Mouse (Mus musculus) hindbrain, embryonic 11.5 days (tissue): ENCODE measurements around the gene Lage3. TPM values are rescaled to one million over a fixed set of nuclear protein-coding genes. Genes with fewer than 3 reads are reported as not detected.

Experiments
- ATAC-seq: fragments of 200-750 bp; cut with Nextera tagmentation; 2 replicates; pipeline ENCODE4 v1.8.0; 2017; ENCODE audit warnings: mild to moderate bottlenecking, moderate TSS enrichment, moderate library complexity; ENCODE audit not compliant: low FRiP score
- DNase-seq: peaks from one replicate; pipeline ENCODE4 v3.0.0-alpha.2; 2015; ENCODE audit warnings: low spot score
- H3K27ac ChIP-seq: fragments of 300-500 bp; sonication (generic); 2 replicates; pipeline ENCODE4 v1.5.1; 2014; ENCODE audit warnings: mild to moderate bottlenecking, low read depth, low read length
- H3K27me3 ChIP-seq: fragments of 300-500 bp; sonication (generic); 2 replicates; pipeline ENCODE4 v1.6.1; 2014; ENCODE audit warnings: mild to moderate bottlenecking, low read length, moderate library complexity, mixed read lengths; ENCODE audit not compliant: control insufficient read depth, insufficient read depth
- H3K36me3 ChIP-seq: fragments of 300-500 bp; sonication (generic); 2 replicates; pipeline ENCODE4 v1.6.1; 2014; ENCODE audit warnings: mild to moderate bottlenecking, low read length, moderate library complexity, mixed read lengths; ENCODE audit not compliant: control insufficient read depth, insufficient read depth
- H3K4me1 ChIP-seq: fragments of 300-500 bp; sonication (generic); replicated peaks from 2 replicates; pipeline ENCODE4 v1.6.1; 2014; ENCODE audit warnings: low read length, mixed read lengths; ENCODE audit not compliant: control insufficient read depth, insufficient read depth
- H3K4me2 ChIP-seq: fragments of 300-500 bp; sonication (generic); replicated peaks from 2 replicates; pipeline ENCODE4 v1.6.1; 2014; ENCODE audit warnings: mild to moderate bottlenecking, low read depth, low read length
- H3K4me3 ChIP-seq: fragments of 300-500 bp; sonication (generic); 2 replicates; pipeline ENCODE4 v1.5.1; 2014; ENCODE audit warnings: low read depth, low read length
- H3K9ac ChIP-seq: fragments of 300-500 bp; sonication (generic); 2 replicates; pipeline ENCODE4 v1.6.1; 2014; ENCODE audit warnings: low read depth, low read length
- H3K9me3 ChIP-seq: fragments of 300-500 bp; sonication (generic); 2 replicates; pipeline ENCODE4 v1.6.1; 2016; ENCODE audit warnings: low read length; ENCODE audit not compliant: control insufficient read depth
- WGBS: fragments of 180-500 bp; shearing (Covaris S2); extraction: QIAGEN DNeasy Blood & Tissue Kit; methylation state at CpG from one replicate; pipeline ENCODE4 v1.1.7; 2014; 5-methylcytosine and 5-hydroxymethylcytosine counted together
- polyA plus RNA-seq: library from polyadenylated mRNA; unstranded; fragments of >200 nt; fragmentation: Nextera tagmentation; extraction: Ambion mirVana; gene quantifications from 2 replicates; pipeline ENCODE4 v1.2.1, GENCODE M21; 2014

Gene Lage3
- polyA plus RNA-seq, 1 experiment from 2014 or later: 105 TPM

- peak; percentile 82 for DNase-seq
- no peaks in the 10 kb centered on the region for H3K36me3 ChIP-seq
- WGBS: 12% methylated on average over 35 of the region's 41 CpGs
These were observed 48.3 kb downstream of the Lage3 start, which contains the start of gene Gdi1 for GRCm38 (mm10) chrX:74304867-74305700. Gene Gdi1 (plus strand): TSS chrX:74304998.

More at GRCm38 (mm10) chrX:74304867-74305700, 48.3 kb downstream of the Lage3 start, which contains the start of gene Gdi1:
- Histone ChIP-seq H3K27ac (peak within 1 kb of the TSS; percentile 88), H3K27me3 (no peaks in the 10 kb centered on the region), H3K4me2 (peak within 1 kb of the TSS; percentile 66), H3K4me3 (peak within 1 kb of the TSS; percentile 65), H3K9me3 (no peaks in the 10 kb centered on the region), H3K9ac (peak within 1 kb of the TSS; percentile 80), H3K4me1 (no peaks in the 10 kb centered on the region)
- peak; percentile 85 for ATAC-seq

Other genes starting within 250 kb of the Lage3 start
- gene Opn1mw, start 226.2 kb downstream of the Lage3 start, polyA plus RNA-seq: not detected in 2 replicates
- 14.4 and 15.8 TPM in 2 replicates for gene Mecp2, start 218.3 kb downstream of the Lage3 start, polyA plus RNA-seq
- not detected in 2 replicates for gene Tex28, start 185.8 kb downstream of the Lage3 start, polyA plus RNA-seq
- gene Tktl1, start 176.4 kb downstream of the Lage3 start, polyA plus RNA-seq: 0.20 TPM in 1 of 2 replicates, not detected in the other
- 181 and 196 TPM in 2 replicates for gene Flna, start 103.8 kb downstream of the Lage3 start, polyA plus RNA-seq
- gene Emd, start 98.9 kb downstream of the Lage3 start, polyA plus RNA-seq: 22.6 and 27.4 TPM in 2 replicates
- 724 and 770 TPM in 2 replicates for gene Rpl10, start 82.8 kb downstream of the Lage3 start, polyA plus RNA-seq
- gene Taz, start 71.7 kb downstream of the Lage3 start, polyA plus RNA-seq: 57.0 and 58.3 TPM in 2 replicates
- 4.5 TPM in 2 replicates for gene Dnase1l1, start 71.3 kb downstream of the Lage3 start, polyA plus RNA-seq
- gene Atp6ap1, start 56.5 kb downstream of the Lage3 start, polyA plus RNA-seq: 91.7 and 121 TPM in 2 replicates
- gene Gdi1, start 48.6 kb downstream of the Lage3 start, polyA plus RNA-seq: 490 and 535 TPM in 2 replicates
- 60.6 and 67.3 TPM in 2 replicates for gene Fam50a, start 40.6 kb downstream of the Lage3 start, polyA plus RNA-seq
- 19.2 and 22.3 TPM in 2 replicates for gene Plxna3, start 24.6 kb downstream of the Lage3 start, polyA plus RNA-seq
- 68.6 and 69.9 TPM in 2 replicates for gene Ubl4a, start 19.6 kb upstream of the Lage3 start, polyA plus RNA-seq
- gene Slc10a3, start 19.7 kb upstream of the Lage3 start, polyA plus RNA-seq: 7.4 and 7.7 TPM in 2 replicates
- 26.9 and 29.0 TPM in 2 replicates for gene Fam3a, start 39.7 kb upstream of the Lage3 start, polyA plus RNA-seq
- gene Ikbkg, start 39.7 kb upstream of the Lage3 start, polyA plus RNA-seq: 21.7 and 25.4 TPM in 2 replicates
- gene G6pdx, start 75.6 kb upstream of the Lage3 start, polyA plus RNA-seq: 54.9 and 56.5 TPM in 2 replicates
- gene Gm6880, start 127.8 kb upstream of the Lage3 start, polyA plus RNA-seq: not detected in 2 replicates
- gene Olfr1326-ps1, start 221.3 kb upstream of the Lage3 start, polyA plus RNA-seq: not detected in 2 replicates
- not detected in 2 replicates for gene Olfr1325, start 239.1 kb upstream of the Lage3 start, polyA plus RNA-seq